Mouse (Mus musculus): ENCODE measurements around the gene Abt1.

GRCm38 (mm10) chr13:23445156-23445555 is 21.5 kb upstream of the Abt1 start:
- no peak for TF ChIP-seq CTCF (IDR thresholded peaks at IDR 0.05; ENCODE audit: low read depth)
- no peak for TF ChIP-seq EP300 (optimal IDR thresholded peaks at IDR 0.05)
